Mouse (Mus musculus) bone marrow macrophage, adult 2 months (primary cell): ENCODE measurements around the gene Dock2. TPM values are rescaled to one million over a fixed set of nuclear protein-coding genes. Genes with fewer than 3 reads are reported as not detected.
A peak's percentile ranks its signal among the peaks of the same experiment; 100 is the strongest.

Experiments used
- H3K27ac ChIP-seq: 2 replicates; pipeline ENCODE4 v1.5.1; 2012; ENCODE audit warnings: low read depth, low read length; ENCODE audit not compliant: insufficient read depth
- H3K4me1 ChIP-seq: 2 replicates; pipeline ENCODE4 v1.6.1; 2012; ENCODE audit warnings: low read length; ENCODE audit not compliant: control insufficient read depth, insufficient read depth
- H3K4me3 ChIP-seq: 2 replicates; pipeline ENCODE4 v1.5.1; 2012; ENCODE audit warnings: mild to moderate bottlenecking, low read length, moderate library complexity; ENCODE audit not compliant: insufficient read depth
- CTCF ChIP-seq: IDR thresholded peaks from 2 replicates; pipeline ENCODE4 v1.5.1; 2012; ENCODE audit warnings: low read depth, mild to moderate bottlenecking, low read length, moderate library complexity
- POLR2A ChIP-seq: IDR thresholded peaks from 2 replicates; pipeline ENCODE4 v1.6.1; 2012; ENCODE audit warnings: mild to moderate bottlenecking, low read depth, low read length, borderline replicate concordance
- polyA plus RNA-seq: library from polyadenylated mRNA; stranded (reverse); fragments of >200 nt; gene quantifications from 2 replicates; pipeline ENCODE4 v1.2.4, GENCODE M21; 2012; ENCODE audit not compliant: missing spikeins, insufficient read depth, insufficient read length

The Dock2 gene
- polyA plus RNA-seq, 1 experiment, result 104 TPM

GRCm38 (mm10) chr11:34784864-34785263 lies 1.2 kb upstream of the Dock2 start:
- Histone ChIP-seq H3K27ac (no peak overlapping the region), H3K4me1 (peaks cover 34% of the 10 kb centered on the region), H3K4me3 (no peak overlapping the region)
- TF ChIP-seq CTCF (no peak), POLR2A (no peak)

GRCm38 (mm10) chr11:34782516-34783430 lies 919 bp downstream of the Dock2 start:
- peak overlapping the region; percentile 94 for H3K27ac ChIP-seq

GRCm38 (mm10) chr11:34780786-34781185 lies 2.9 kb downstream of the Dock2 start:
- H3K27ac ChIP-seq, result no peak overlapping the region
- no peak for TF ChIP-seq CTCF
- no peak for TF ChIP-seq POLR2A
- peaks cover 65% of the 10 kb centered on the region for H3K4me1 ChIP-seq
- H3K4me3 ChIP-seq, result no peak overlapping the region

More at GRCm38 (mm10) chr11:34782516-34783430, 919 bp downstream of the Dock2 start:
- TF ChIP-seq CTCF, result peak; percentile 17; the same call in 1 of the 2 replicates
- no peak for TF ChIP-seq POLR2A
- Histone ChIP-seq H3K4me1 (peaks cover 49% of the 10 kb centered on the region), H3K4me3 (peak overlapping the region; percentile 83)

- TF ChIP-seq POLR2A (no peak), CTCF (no peak)
- H3K4me3 ChIP-seq, result no peak overlapping the region
- peak overlapping the region; percentile 42 for H3K27ac ChIP-seq
- H3K4me1 ChIP-seq, result peaks cover 72% of the 10 kb centered on the region
These were observed 3.7 kb downstream of the Dock2 start for GRCm38 (mm10) chr11:34779966-34780365.

- TF ChIP-seq CTCF (no peak), POLR2A (no peak)
- Histone ChIP-seq H3K27ac (peak overlapping the region; percentile 69), H3K4me1 (peaks cover 79% of the 10 kb centered on the region)
These were observed 5.3 kb downstream of the Dock2 start for GRCm38 (mm10) chr11:34778351-34778750.

GRCm38 (mm10) chr11:34777529-34777928 lies 6.2 kb downstream of the Dock2 start:
- no peak for TF ChIP-seq CTCF
- no peak for TF ChIP-seq POLR2A
- Histone ChIP-seq H3K4me1 (peaks cover 84% of the 10 kb centered on the region), H3K27ac (peak overlapping the region; percentile 69), H3K4me3 (no peak overlapping the region)

More at GRCm38 (mm10) chr11:34778351-34778750, 5.3 kb downstream of the Dock2 start:
- H3K4me3 ChIP-seq, result no peak overlapping the region

GRCm38 (mm10) chr11:34776054-34776453 lies 7.6 kb downstream of the Dock2 start:
- TF ChIP-seq CTCF (no peak), POLR2A (no peak)
- Histone ChIP-seq H3K27ac (peak overlapping the region; percentile 43), H3K4me1 (peaks cover 82% of the 10 kb centered on the region), H3K4me3 (no peak overlapping the region)

- Histone ChIP-seq H3K4me3 (no peak overlapping the region), H3K4me1 (peaks cover 84% of the 10 kb centered on the region), H3K27ac (no peak overlapping the region)
- TF ChIP-seq CTCF, result no peak
- TF ChIP-seq POLR2A, result no peak
These were observed 9.1 kb downstream of the Dock2 start for GRCm38 (mm10) chr11:34774636-34775035.

GRCm38 (mm10) chr11:34773304-34773895 lies 10.3 kb downstream of the Dock2 start:
- Histone ChIP-seq H3K4me1 (peaks cover 84% of the 10 kb centered on the region), H3K4me3 (peak overlapping the region; percentile 30), H3K27ac (peak overlapping the region; percentile 70)
- TF ChIP-seq POLR2A (no peak), CTCF (no peak)

- Histone ChIP-seq H3K4me1 (peaks cover 76% of the 10 kb centered on the region), H3K27ac (peak overlapping the region; percentile 89), H3K4me3 (peak overlapping the region; percentile 38)
- TF ChIP-seq POLR2A (no peak), CTCF (no peak)
These were observed 12.3 kb downstream of the Dock2 start for GRCm38 (mm10) chr11:34771221-34771986.
